Mouse (Mus musculus) brown adipose tissue, adult 24 weeks (tissue): ENCODE measurements at regions not wholly inside any gene's neighbourhood (a gene's known extent, or its start where the extent isn't known, plus 50 kb on each side); places are given as distances from the start of the nearest gene placed in this dataset.

Experiments used
- H3K27ac ChIP-seq: fragments of 200-500 bp; replicated peaks from 2 replicates; pipeline ENCODE4 v1.5.1; 2012; ENCODE audit warnings: low read depth, mild to moderate bottlenecking, low read length
- H3K4me1 ChIP-seq: fragments of 200-500 bp; 2 replicates; pipeline ENCODE4 v1.6.1; 2012; ENCODE audit warnings: low read length, mixed read lengths; ENCODE audit not compliant: control insufficient read depth, insufficient read depth, insufficient read length
- H3K4me3 ChIP-seq: fragments of 200-500 bp; 2 replicates; pipeline ENCODE4 v1.5.1; 2012; ENCODE audit warnings: low read depth, mild to moderate bottlenecking, low read length, moderate library complexity; ENCODE audit not compliant: insufficient read depth

GRCm38 (mm10) chr2:147629716-147630115 is 268.0 kb downstream of the Pax1 start:
- H3K27ac ChIP-seq: no peak overlapping the region
- H3K4me1 ChIP-seq: no peaks in the 10 kb centered on the region
- no peak overlapping the region for H3K4me3 ChIP-seq

GRCm38 (mm10) chr2:147627096-147627495 is 265.4 kb downstream of the Pax1 start:
- no peak overlapping the region for H3K4me3 ChIP-seq
- no peak overlapping the region for H3K27ac ChIP-seq
- no peaks in the 10 kb centered on the region for H3K4me1 ChIP-seq

DNA sequence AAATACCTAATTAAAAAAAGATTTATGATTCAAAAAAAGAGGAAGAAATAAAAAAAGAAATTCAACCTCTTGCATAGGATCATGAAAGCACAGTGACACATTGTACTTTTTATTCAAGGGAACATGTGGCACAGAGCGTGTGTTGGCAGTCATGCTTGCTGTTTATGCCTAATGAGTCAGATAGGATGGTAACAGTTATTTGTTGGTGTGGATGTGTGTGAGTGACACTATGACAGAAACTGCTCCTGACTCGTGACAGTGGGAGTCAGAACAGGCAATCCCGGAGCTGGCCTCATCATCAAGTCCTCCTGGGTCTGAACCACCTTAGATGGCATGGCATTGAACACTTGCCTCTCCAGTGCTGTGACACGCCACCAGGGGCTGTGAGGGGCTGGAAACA is 261.4 kb downstream of the Pax1 start:
- Histone ChIP-seq H3K27ac (no peak overlapping the region), H3K4me3 (no peak overlapping the region), H3K4me1 (no peaks in the 10 kb centered on the region)

DNA sequence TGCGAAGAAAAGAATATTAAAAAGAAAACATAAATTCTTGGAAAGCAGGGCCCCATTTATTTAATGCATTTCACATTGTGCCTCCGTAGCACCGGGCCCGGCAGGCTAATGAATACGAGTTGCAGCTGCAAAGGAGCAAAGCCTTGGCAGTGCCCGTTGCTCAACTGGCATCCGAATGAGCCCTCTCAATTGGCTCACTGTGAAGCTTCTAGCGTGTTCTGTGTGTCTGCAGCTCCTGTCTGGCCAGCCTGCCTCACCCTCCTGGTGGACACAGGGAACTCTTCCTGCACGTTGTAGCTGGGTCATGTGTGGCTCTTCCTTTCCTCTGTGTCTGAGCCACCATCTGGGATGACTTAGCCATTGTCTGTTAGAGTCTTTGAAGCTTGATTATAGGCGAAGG is 256.1 kb downstream of the Pax1 start:
- no peak overlapping the region for H3K27ac ChIP-seq
- H3K4me1 ChIP-seq: no peaks in the 10 kb centered on the region
- no peak overlapping the region for H3K4me3 ChIP-seq

DNA sequence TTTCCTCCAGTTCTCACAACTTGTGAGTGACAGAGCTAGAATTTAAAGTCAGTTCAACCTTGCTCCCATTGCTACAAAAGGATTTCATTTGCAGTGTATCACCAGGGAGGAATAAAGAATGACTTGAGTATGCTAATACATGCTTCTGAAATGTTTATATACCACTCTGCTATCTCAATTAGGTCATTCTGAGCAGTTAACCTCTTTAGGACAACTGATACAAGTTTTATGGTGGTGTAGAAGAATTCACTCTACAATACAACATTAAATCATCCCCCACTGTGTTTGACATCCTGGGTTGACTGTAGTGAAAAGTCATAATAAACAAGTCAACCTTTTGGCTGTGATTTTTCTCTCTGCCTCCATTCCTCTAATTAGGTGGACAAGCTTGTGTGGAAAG is 248.6 kb downstream of the Pax1 start:
- H3K4me3 ChIP-seq: no peak overlapping the region
- H3K4me1 ChIP-seq: no peaks in the 10 kb centered on the region
- H3K27ac ChIP-seq: no peak overlapping the region

- H3K4me1 ChIP-seq: no peaks in the 10 kb centered on the region
- no peak overlapping the region for H3K4me3 ChIP-seq
- H3K27ac ChIP-seq: no peak overlapping the region
Measured at GRCm38 (mm10) chr2:147601639-147602038, 239.9 kb downstream of the Pax1 start.

DNA sequence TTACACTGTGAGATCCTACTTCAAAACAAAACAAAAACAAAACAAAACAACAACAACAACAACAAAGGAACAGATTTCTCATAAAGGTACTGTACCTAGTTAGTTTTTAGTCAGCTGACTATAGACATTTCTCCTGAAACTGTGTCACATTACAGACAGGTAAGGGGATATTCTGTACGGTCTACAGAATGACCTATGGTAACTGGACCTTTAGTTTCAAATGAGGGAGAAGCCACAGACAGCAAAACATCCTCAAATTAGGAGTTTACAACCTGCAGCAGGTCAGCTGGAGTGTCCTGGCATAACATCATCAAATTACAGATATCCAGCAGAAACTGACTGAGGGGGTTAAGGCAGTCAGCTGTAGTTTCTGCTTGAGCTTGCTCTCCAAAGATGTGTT is 210.7 kb downstream of the Pax1 start:
- no peaks in the 10 kb centered on the region for H3K4me1 ChIP-seq
- no peak overlapping the region for H3K27ac ChIP-seq
- H3K4me3 ChIP-seq: no peak overlapping the region

- no peaks in the 10 kb centered on the region for H3K4me1 ChIP-seq
- no peak overlapping the region for H3K27ac ChIP-seq
- no peak overlapping the region for H3K4me3 ChIP-seq
Measured at GRCm38 (mm10) chr2:147561220-147561619, 199.5 kb downstream of the Pax1 start.

- H3K27ac ChIP-seq: no peak overlapping the region
- no peak overlapping the region for H3K4me3 ChIP-seq
- H3K4me1 ChIP-seq: no peaks in the 10 kb centered on the region
Measured at GRCm38 (mm10) chr2:147560426-147561155, 198.9 kb downstream of the Pax1 start.

GRCm38 (mm10) chr2:147529161-147529560 is 167.4 kb downstream of the Pax1 start:
- H3K4me3 ChIP-seq: no peak overlapping the region
- H3K4me1 ChIP-seq: peaks cover 5% of the 10 kb centered on the region; the same call in 1 of the 2 replicates
- H3K27ac ChIP-seq: peak overlapping the region; percentile 60

DNA sequence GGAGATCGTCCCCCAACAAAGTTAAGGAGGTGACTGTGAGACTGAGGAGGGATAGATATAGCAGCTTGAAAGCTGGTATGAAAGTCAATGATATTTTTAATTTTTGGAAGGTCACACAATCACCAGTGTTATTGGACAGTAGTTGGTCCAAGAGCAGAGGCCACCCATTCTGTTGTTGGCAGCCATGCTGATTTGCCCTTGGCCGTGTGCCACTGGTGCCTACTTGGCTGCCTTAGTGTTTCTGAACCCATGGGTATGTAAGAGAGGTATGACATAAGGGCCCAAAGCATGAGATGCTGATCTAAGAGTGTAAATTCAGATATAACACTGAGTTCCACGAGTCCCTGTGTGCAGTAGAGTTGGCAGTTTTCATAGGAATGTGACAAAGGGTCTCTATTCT is 153.7 kb downstream of the Pax1 start:
- Histone ChIP-seq H3K4me3 (no peak overlapping the region), H3K4me1 (peaks cover 2% of the 10 kb centered on the region; the same call in 1 of the 2 replicates), H3K27ac (peak overlapping the region; percentile 96)

GRCm38 (mm10) chr2:147514748-147515147 is 153.0 kb downstream of the Pax1 start:
- Histone ChIP-seq H3K27ac (peak overlapping the region; percentile 97), H3K4me1 (peaks cover 2% of the 10 kb centered on the region; the same call in 1 of the 2 replicates), H3K4me3 (no peak overlapping the region)

- Histone ChIP-seq H3K27ac (no peak overlapping the region), H3K4me3 (no peak overlapping the region), H3K4me1 (no peaks in the 10 kb centered on the region)
Measured at GRCm38 (mm10) chr2:147503962-147504361, 142.2 kb downstream of the Pax1 start.

DNA sequence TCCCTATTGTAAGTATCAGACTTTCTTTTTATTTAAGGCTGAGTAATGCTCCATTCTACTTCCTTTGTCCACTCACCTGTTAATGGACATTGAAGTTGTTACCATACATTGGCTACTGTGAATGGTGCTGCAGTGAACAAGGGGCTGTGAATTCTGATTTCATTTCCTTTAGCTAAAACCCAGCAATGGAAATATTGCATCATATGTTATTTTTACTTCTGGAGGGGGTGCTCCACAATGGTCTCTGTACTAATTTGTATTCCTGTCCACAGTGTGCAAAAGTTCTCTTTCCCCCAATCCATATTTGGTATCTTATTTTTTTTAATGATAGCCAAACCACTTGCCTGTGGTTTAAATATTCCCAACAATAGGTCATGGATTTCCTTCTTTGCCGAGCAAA is 137.0 kb downstream of the Pax1 start:
- no peak overlapping the region for H3K27ac ChIP-seq

GRCm38 (mm10) chr2:147455932-147456331 is 94.2 kb downstream of the Pax1 start:
- Histone ChIP-seq H3K27ac (no peak overlapping the region), H3K4me3 (no peak overlapping the region), H3K4me1 (no peaks in the 10 kb centered on the region)

More for the DNA sequence above, 137.0 kb downstream of the Pax1 start:
- no peak overlapping the region for H3K4me3 ChIP-seq
- H3K4me1 ChIP-seq: no peaks in the 10 kb centered on the region
